In the genomic region with DNA sequence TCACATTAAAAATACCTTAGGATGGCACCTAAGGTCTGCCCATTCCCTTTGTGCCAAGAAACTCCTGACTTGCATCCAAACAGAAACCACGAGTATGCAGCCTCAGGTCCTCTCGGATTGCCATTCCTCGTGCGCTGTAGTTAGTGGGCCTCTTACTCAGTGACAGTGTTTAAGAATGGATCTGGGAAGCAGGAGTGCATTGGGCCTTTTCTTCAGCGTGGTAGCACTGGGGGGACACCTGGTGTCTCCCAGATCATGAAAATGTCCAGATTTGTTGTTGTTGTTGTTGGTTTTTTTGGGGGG, we compare ENCODE assay signal across 23 mouse cellular contexts.
A peak's percentile ranks its signal among the peaks of the same experiment; 100 is the strongest.
DNase-seq lines count a peak whose midpoint lies in the region; ATAC-seq and TF ChIP-seq lines count a peak whose summit lies in the region.
"Had no signal": no experiment of that assay in that cellular context is flagged by ENCODE, and none has a peak within 500 bp of the region (broad histone marks: within the 10 kb centered on the region; RNA-seq: fewer than 3 reads in every experiment).

No protein-coding gene starts in this region.

- H3K36me3 ChIP-seq in forebrain, embryonic 13.5 days (ENCODE audit: poor library complexity, severe bottlenecking): no peaks in the 10 kb centered on the region
- H3K36me3 ChIP-seq in forebrain, embryonic 14.5 days (ENCODE audit: control insufficient read depth, insufficient read depth, low read length): no peaks in the 10 kb centered on the region
- H3K36me3 ChIP-seq in midbrain, embryonic 13.5 days: no peaks in the 10 kb centered on the region
- no peaks in the 10 kb centered on the region for H3K36me3 ChIP-seq in midbrain, embryonic 11.5 days (ENCODE audit: control insufficient read depth, insufficient read depth, low read length)
- no peaks in the 10 kb centered on the region for H3K36me3 ChIP-seq in forebrain, postnatal 0 days (ENCODE audit: insufficient read depth)
- H3K36me3 ChIP-seq in midbrain, embryonic 16.5 days (ENCODE audit: control insufficient read depth, insufficient read depth, low read length): no peaks in the 10 kb centered on the region
- H3K36me3 ChIP-seq: G1E; limb, embryonic 15.5 days had no signal

- H3K4me3 ChIP-seq in forebrain, embryonic 13.5 days: no peak overlapping the region
- no peak overlapping the region for H3K4me3 ChIP-seq in forebrain, embryonic 14.5 days (ENCODE audit: low read depth, low read length)
- no peak overlapping the region for H3K4me3 ChIP-seq in midbrain, embryonic 13.5 days (replicated peaks)
- no peak overlapping the region for H3K4me3 ChIP-seq in midbrain, embryonic 11.5 days (ENCODE audit: low read depth, low read length)
- no peak overlapping the region for H3K4me3 ChIP-seq in forebrain, postnatal 0 days (ENCODE audit: low read depth, low read length)
- H3K4me3 ChIP-seq in midbrain, embryonic 16.5 days (ENCODE audit: low read depth, low read length): no peak overlapping the region
- no peak overlapping the region for H3K4me3 ChIP-seq in gastrocnemius, adult 2 months
- H3K4me3 ChIP-seq: limb, embryonic 15.5 days; megakaryocyte, embryonic 14.5 days had no signal

- H3K27ac ChIP-seq in forebrain, embryonic 13.5 days: no peak overlapping the region
- H3K27ac ChIP-seq in forebrain, embryonic 14.5 days (ENCODE audit: low read depth, low read length): no peak overlapping the region
- H3K27ac ChIP-seq in midbrain, embryonic 13.5 days: no peak overlapping the region
- no peak overlapping the region for H3K27ac ChIP-seq in midbrain, embryonic 11.5 days (ENCODE audit: low read depth, low read length)
- H3K27ac ChIP-seq in forebrain, postnatal 0 days (ENCODE audit: low read depth, low read length): no peak overlapping the region
- H3K27ac ChIP-seq in midbrain, embryonic 16.5 days (ENCODE audit: low read length): peak overlapping the region; percentile 38; the same call in 1 of the 2 replicates
- no peak overlapping the region for H3K27ac ChIP-seq in gastrocnemius, adult 2 months
- H3K27ac ChIP-seq: kidney, postnatal 0 days; limb, embryonic 15.5 days; liver, embryonic 14.5 days; stomach, postnatal 0 days had no signal

- no peak for DNase-seq in forebrain, embryonic 14.5 days (ENCODE audit: low spot score)
- no peak for DNase-seq in midbrain, embryonic 11.5 days (ENCODE audit: low spot score, missing footprints)
- no peak for DNase-seq in forebrain, postnatal 0 days
- no peak for DNase-seq in gastrocnemius, adult 2 months
- DNase-seq in urinary bladder, postnatal 25 days (ENCODE audit: low spot score): no peak
- DNase-seq: adrenal gland, adult 8-10 months; B cell, adult 2 months; heart, postnatal 4 days; lung, embryonic 14.5 days; lung, postnatal 36 days; thymus, adult 2 months; thymus, postnatal 4 days had no signal

- H3K4me2 ChIP-seq in forebrain, embryonic 13.5 days: 0 out of 2 replicates have a peak overlapping the region, but pooled peaks have one; percentile 24
- no peak overlapping the region for H3K4me2 ChIP-seq in forebrain, embryonic 14.5 days (ENCODE audit: low read length)
- no peak overlapping the region for H3K4me2 ChIP-seq in midbrain, embryonic 13.5 days (replicated peaks)
- H3K4me2 ChIP-seq in midbrain, embryonic 11.5 days: no peak overlapping the region
- no peak overlapping the region for H3K4me2 ChIP-seq in forebrain, postnatal 0 days (ENCODE audit: low read depth)
- H3K4me2 ChIP-seq in midbrain, embryonic 16.5 days (ENCODE audit: low read length): no peak overlapping the region
- H3K4me2 ChIP-seq: limb, embryonic 15.5 days; lung, embryonic 14.5 days had no signal

- 39% methylated on average over 5 of the region's 5 CpGs for WGBS in forebrain, embryonic 13.5 days
- WGBS in forebrain, embryonic 14.5 days: 17% methylated on average over 5 of the region's 5 CpGs
- WGBS in midbrain, embryonic 13.5 days: 70% methylated on average over 5 of the region's 5 CpGs
- 78% methylated on average over 5 of the region's 5 CpGs for WGBS in midbrain, embryonic 11.5 days
- 13% methylated on average over 5 of the region's 5 CpGs for WGBS in forebrain, postnatal 0 days
- WGBS in midbrain, embryonic 16.5 days: 50% methylated on average over 5 of the region's 5 CpGs

- H3K4me1 ChIP-seq in forebrain, embryonic 13.5 days: peaks cover 22% of the 10 kb centered on the region
- peaks cover 6% of the 10 kb centered on the region for H3K4me1 ChIP-seq in forebrain, embryonic 14.5 days (ENCODE audit: control insufficient read depth, insufficient read depth, low read length)
- H3K4me1 ChIP-seq in midbrain, embryonic 13.5 days (replicated peaks): no peaks in the 10 kb centered on the region
- H3K4me1 ChIP-seq in midbrain, embryonic 11.5 days (ENCODE audit: control insufficient read depth, insufficient read depth, low read length): no peaks in the 10 kb centered on the region
- peaks cover 6% of the 10 kb centered on the region; the same call in 1 of the 2 replicates for H3K4me1 ChIP-seq in forebrain, postnatal 0 days (ENCODE audit: insufficient read depth)
- peaks cover 7% of the 10 kb centered on the region; the same call in 1 of the 2 replicates for H3K4me1 ChIP-seq in midbrain, embryonic 16.5 days (ENCODE audit: control insufficient read depth, insufficient read depth, low read length)
- H3K4me1 ChIP-seq: limb, embryonic 15.5 days; megakaryocyte, embryonic 14.5 days had no signal

- no peak for ATAC-seq in forebrain, embryonic 13.5 days
- no peak; the same call in 1 of the 2 replicates for ATAC-seq in forebrain, embryonic 14.5 days
- ATAC-seq in midbrain, embryonic 13.5 days: peak; percentile 60; the same call in 1 of the 2 replicates
- no peak for ATAC-seq in midbrain, embryonic 11.5 days (ENCODE audit: low FRiP score)
- ATAC-seq in forebrain, postnatal 0 days: peak; percentile 45; the same call in 1 of the 2 replicates
- ATAC-seq in midbrain, embryonic 16.5 days: peak; percentile 53; the same call in 1 of the 2 replicates
- ATAC-seq: activated CD4-positive, CD25-positive, alpha-beta regulatory T cell, adult 4 months had no signal

- intact Hi-C loops in gastrocnemius, adult 2 months (cut with DNase I): no loop called here

- no peak for TF ChIP-seq CTCF in forebrain, postnatal 0 days (IDR thresholded peaks at IDR 0.05; ENCODE audit: low read depth)
- no peak for TF ChIP-seq CTCF in gastrocnemius, adult 2 months (IDR thresholded peaks at IDR 0.05)

- H3K9me3 ChIP-seq in forebrain, embryonic 13.5 days (replicated peaks): no peaks in the 10 kb centered on the region
- no peaks in the 10 kb centered on the region for H3K9me3 ChIP-seq in forebrain, embryonic 14.5 days (replicated peaks; ENCODE audit: control insufficient read depth, low read length)
- no peaks in the 10 kb centered on the region for H3K9me3 ChIP-seq in midbrain, embryonic 13.5 days
- no peaks in the 10 kb centered on the region for H3K9me3 ChIP-seq in midbrain, embryonic 11.5 days (ENCODE audit: control insufficient read depth, low read length)
- no peaks in the 10 kb centered on the region for H3K9me3 ChIP-seq in forebrain, postnatal 0 days (ENCODE audit: low read length)
- H3K9me3 ChIP-seq in midbrain, embryonic 16.5 days (replicated peaks; ENCODE audit: control insufficient read depth, low read length, poor library complexity, severe bottlenecking): no peaks in the 10 kb centered on the region
- H3K9me3 ChIP-seq: G1E; limb, embryonic 15.5 days had no signal

- H3K9ac ChIP-seq in forebrain, embryonic 13.5 days: no peak overlapping the region
- no peak overlapping the region for H3K9ac ChIP-seq in forebrain, embryonic 14.5 days (ENCODE audit: low read length)
- no peak overlapping the region for H3K9ac ChIP-seq in midbrain, embryonic 13.5 days (replicated peaks)
- H3K9ac ChIP-seq in midbrain, embryonic 11.5 days (ENCODE audit: low read length): no peak overlapping the region
- H3K9ac ChIP-seq in forebrain, postnatal 0 days: no peak overlapping the region
- no peak overlapping the region for H3K9ac ChIP-seq in midbrain, embryonic 16.5 days (ENCODE audit: low read depth, low read length)
- H3K9ac ChIP-seq: limb, embryonic 15.5 days; liver, embryonic 14.5 days; lung, embryonic 14.5 days had no signal

- no peaks in the 10 kb centered on the region for H3K27me3 ChIP-seq in forebrain, embryonic 13.5 days
- H3K27me3 ChIP-seq in forebrain, embryonic 14.5 days (replicated peaks; ENCODE audit: control insufficient read depth, insufficient read depth, low read length): no peaks in the 10 kb centered on the region
- no peaks in the 10 kb centered on the region for H3K27me3 ChIP-seq in midbrain, embryonic 13.5 days
- no peaks in the 10 kb centered on the region for H3K27me3 ChIP-seq in midbrain, embryonic 11.5 days (ENCODE audit: control insufficient read depth, insufficient read depth, low read length)
- no peaks in the 10 kb centered on the region; the same call in 1 of the 2 replicates for H3K27me3 ChIP-seq in forebrain, postnatal 0 days (ENCODE audit: insufficient read depth, low read length)
- no peaks in the 10 kb centered on the region for H3K27me3 ChIP-seq in midbrain, embryonic 16.5 days (ENCODE audit: control insufficient read depth, insufficient read depth, low read depth, low read length)
- H3K27me3 ChIP-seq: CH12.LX; limb, embryonic 15.5 days; megakaryocyte, embryonic 14.5 days had no signal

Comparison
In these comparisons a context has a peak if more than half of its experiments do, and no peak if none do; other contexts are left out.
1. ATAC-seq: peak in midbrain, embryonic 13.5 days (single experiment), forebrain, postnatal 0 days (single experiment) and midbrain, embryonic 16.5 days (single experiment); none in forebrain, embryonic 13.5 days (single experiment), forebrain, embryonic 14.5 days (single experiment) and midbrain, embryonic 11.5 days (single experiment).